Mouse (Mus musculus): Measurements from ENCODE around the gene Galr3.

DNA sequence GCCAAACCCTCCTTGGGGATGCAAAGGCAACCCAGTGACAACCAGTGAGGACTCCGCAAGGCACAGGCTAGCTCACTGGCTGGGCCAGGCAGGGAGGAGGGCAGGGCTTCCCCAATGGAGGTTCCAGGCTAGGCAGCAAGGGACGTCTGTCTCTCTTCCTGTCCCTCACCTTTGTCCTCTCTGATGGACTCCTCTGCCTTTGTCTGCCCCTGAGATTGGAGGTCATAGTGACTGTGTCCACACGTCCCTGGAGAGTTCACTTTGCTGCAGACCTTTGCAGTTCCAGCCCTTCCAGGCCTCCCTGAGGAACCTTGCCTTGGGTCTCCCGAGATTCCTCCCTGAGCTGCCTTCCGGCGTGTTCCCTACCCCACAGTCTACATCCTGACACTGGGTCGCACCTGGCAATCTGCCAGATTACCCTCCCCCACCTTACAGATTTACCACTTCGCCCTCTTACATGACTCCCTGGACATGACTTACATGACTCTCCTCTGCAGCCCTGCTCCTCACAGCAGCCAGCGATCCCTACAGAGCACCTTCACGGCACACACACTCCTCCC, 18.9 kb upstream of the Galr3 start:
- TF ChIP-seq USF1 (IDR thresholded peaks at IDR 0.05; ENCODE audit: low read depth, low read length): no peak
- TF ChIP-seq CHD2 (IDR thresholded peaks at IDR 0.05; ENCODE audit: low read length): no peak
- TF ChIP-seq POLR2A (IDR thresholded peaks at IDR 0.05; ENCODE audit: low read depth, low read length): no peak
- TF ChIP-seq CTCF (conservative IDR thresholded peaks at IDR 0.05 in 1 of 2, IDR thresholded peaks at IDR 0.05 in 1 of 2; ENCODE audit: low read depth in 2 of 2, low read length in 2 of 2): no peak
- TF ChIP-seq IRF4 (IDR thresholded peaks at IDR 0.05; ENCODE audit: low read depth, low read length): no peak
- TF ChIP-seq POLR2AphosphoS2 (IDR thresholded peaks at IDR 0.05; ENCODE audit: low read depth, low read length): no peak
- TF ChIP-seq GABPA (IDR thresholded peaks at IDR 0.05; ENCODE audit: insufficient replicate concordance, low read depth, low read length): no peak
- no peak for TF ChIP-seq MAFK (IDR thresholded peaks at IDR 0.05; ENCODE audit: insufficient replicate concordance, low read length)

All from CH12.LX (cell line).